ENCODE assay signal across 14 mouse cellular contexts in the genomic region with DNA sequence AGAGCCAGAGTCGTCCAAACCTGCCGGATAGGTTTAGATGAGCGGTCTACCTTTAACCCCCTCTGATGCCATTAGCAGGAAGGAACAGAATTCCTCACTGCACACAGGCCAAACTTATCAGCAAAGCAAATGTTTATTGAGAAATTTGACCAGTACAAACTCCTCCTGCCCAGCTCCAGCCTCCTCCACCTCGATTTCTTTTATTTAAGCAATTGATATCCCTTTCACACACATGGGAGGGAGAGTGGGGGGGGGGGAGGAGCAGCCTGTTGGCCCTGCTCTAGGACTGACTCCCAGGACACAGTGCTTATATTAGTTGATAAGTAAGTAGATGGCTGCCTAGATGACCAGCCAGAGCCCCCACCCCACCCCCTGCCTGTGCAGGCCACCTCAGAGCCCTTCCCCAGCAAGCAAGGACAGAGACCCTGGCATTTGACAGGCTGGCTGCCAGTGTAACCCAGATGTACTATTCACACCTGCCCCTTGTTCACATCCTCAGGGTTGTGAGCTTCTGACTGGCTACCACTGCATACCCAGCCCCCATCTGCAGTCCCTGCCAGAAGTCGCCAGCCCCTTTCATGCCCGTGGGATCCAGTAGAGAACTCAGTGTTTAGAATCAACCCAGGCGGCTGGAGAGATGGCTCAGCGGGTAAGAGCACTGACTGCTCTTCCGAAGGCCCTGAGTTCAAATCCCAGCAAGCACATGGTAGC.
DNase-seq lines count a peak whose midpoint lies in the region; ATAC-seq and TF ChIP-seq lines count a peak whose summit lies in the region.
"Had no signal": no experiment of that assay in that cellular context is flagged by ENCODE, and none has a peak within 500 bp of the region (broad histone marks: within the 10 kb centered on the region; RNA-seq: fewer than 3 reads in every experiment).

No protein-coding gene starts in this region.

- TF ChIP-seq CTCF in stomach, postnatal 0 days (IDR thresholded peaks at IDR 0.05; ENCODE audit: low read depth) = no peak

- H3K9ac ChIP-seq in kidney, embryonic 14.5 days (ENCODE audit: low read depth, low read length) = no peak overlapping the region
- no peak overlapping the region for H3K9ac ChIP-seq in neural tube, embryonic 12.5 days
- no peak overlapping the region for H3K9ac ChIP-seq in intestine, embryonic 15.5 days
- peak overlapping the region; percentile 38 for H3K9ac ChIP-seq in stomach, postnatal 0 days (ENCODE audit: low read length)

- 33% methylated on average over 9 of the region's 9 CpGs for WGBS in kidney, embryonic 14.5 days
- WGBS in neural tube, embryonic 12.5 days = 58% methylated on average over 9 of the region's 9 CpGs
- 39% methylated on average over 9 of the region's 9 CpGs for WGBS in intestine, embryonic 15.5 days
- 41% methylated on average over 9 of the region's 9 CpGs for whole genome bisulfite sequencing in stomach, postnatal 0 days

- no peak for DNase-seq in kidney, adult 18-20 months
- no peak for DNase-seq in neural tube, embryonic 10.5 days (ENCODE audit: extremely low spot score, low spot score)
- peak; percentile 88 for DNase-seq in stomach, postnatal 0 days (ENCODE audit: low spot score)
- DNase-seq in embryo, embryonic 10.5 days (ENCODE audit: low spot score) = no peak
- DNase-seq: cerebellum, adult 9-10 months; kidney, adult 8-10 months; layer of hippocampus, postnatal 36 days; spleen, adult 18-20 months; thymus, postnatal 14 days had no signal

- peak overlapping the region; percentile 63; the same call in 1 of the 2 replicates for H3K27ac ChIP-seq in kidney, embryonic 14.5 days (ENCODE audit: low read depth, low read length)
- H3K27ac ChIP-seq in neural tube, embryonic 12.5 days = no peak overlapping the region
- H3K27ac ChIP-seq in intestine, embryonic 15.5 days = peak overlapping the region; percentile 66
- peak overlapping the region; percentile 85 for H3K27ac ChIP-seq in stomach, postnatal 0 days (replicated peaks)

- TF ChIP-seq EP300 in stomach, postnatal 0 days (optimal IDR thresholded peaks at IDR 0.05) = no peak

- H3K4me1 ChIP-seq in kidney, embryonic 14.5 days (ENCODE audit: control insufficient read depth, insufficient read depth, low read length) = peaks cover 76% of the 10 kb centered on the region
- H3K4me1 ChIP-seq in neural tube, embryonic 12.5 days = peaks cover 62% of the 10 kb centered on the region
- H3K4me1 ChIP-seq in intestine, embryonic 15.5 days (replicated peaks) = peaks cover 78% of the 10 kb centered on the region
- peaks cover 32% of the 10 kb centered on the region for H3K4me1 ChIP-seq in stomach, postnatal 0 days (replicated peaks; ENCODE audit: control insufficient read depth, insufficient read depth)

- H3K9me3 ChIP-seq in kidney, embryonic 14.5 days (ENCODE audit: control insufficient read depth, low read length) = no peaks in the 10 kb centered on the region
- H3K9me3 ChIP-seq in neural tube, embryonic 12.5 days = no peaks in the 10 kb centered on the region
- H3K9me3 ChIP-seq in intestine, embryonic 15.5 days = no peaks in the 10 kb centered on the region
- no peaks in the 10 kb centered on the region for H3K9me3 ChIP-seq in stomach, postnatal 0 days (ENCODE audit: control insufficient read depth, low read length)

- no peaks in the 10 kb centered on the region for H3K27me3 ChIP-seq in kidney, embryonic 14.5 days (ENCODE audit: control insufficient read depth, insufficient read depth, low read length)
- no peaks in the 10 kb centered on the region for H3K27me3 ChIP-seq in neural tube, embryonic 12.5 days (replicated peaks)
- H3K27me3 ChIP-seq in intestine, embryonic 15.5 days (replicated peaks) = no peaks in the 10 kb centered on the region
- H3K27me3 ChIP-seq in stomach, postnatal 0 days (ENCODE audit: control insufficient read depth, insufficient read depth, low read length) = no peaks in the 10 kb centered on the region

- H3K36me3 ChIP-seq in kidney, embryonic 14.5 days (ENCODE audit: control insufficient read depth, insufficient read depth, low read length) = no peaks in the 10 kb centered on the region
- H3K36me3 ChIP-seq in neural tube, embryonic 12.5 days = no peaks in the 10 kb centered on the region
- no peaks in the 10 kb centered on the region for H3K36me3 ChIP-seq in intestine, embryonic 15.5 days
- H3K36me3 ChIP-seq in stomach, postnatal 0 days (ENCODE audit: control insufficient read depth, insufficient read depth, low read length) = no peaks in the 10 kb centered on the region

- no peak overlapping the region for H3K4me2 ChIP-seq in kidney, embryonic 14.5 days (replicated peaks; ENCODE audit: low read depth, low read length)
- H3K4me2 ChIP-seq in neural tube, embryonic 12.5 days (replicated peaks) = no peak overlapping the region
- no peak overlapping the region for H3K4me2 ChIP-seq in intestine, embryonic 15.5 days (replicated peaks)
- H3K4me2 ChIP-seq in stomach, postnatal 0 days (replicated peaks; ENCODE audit: low read depth) = no peak overlapping the region

- H3K4me3 ChIP-seq in kidney, embryonic 14.5 days (ENCODE audit: low read length) = no peak overlapping the region
- H3K4me3 ChIP-seq in neural tube, embryonic 12.5 days = no peak overlapping the region
- H3K4me3 ChIP-seq in intestine, embryonic 15.5 days (replicated peaks) = no peak overlapping the region
- no peak overlapping the region for H3K4me3 ChIP-seq in stomach, postnatal 0 days (ENCODE audit: low read depth, low read length)
- H3K4me3 ChIP-seq: erythroblast, embryonic 14.5 days had no signal

- ATAC-seq in kidney, embryonic 14.5 days (ENCODE audit: low FRiP score, low TSS enrichment) = peak; percentile 70
- ATAC-seq in neural tube, embryonic 12.5 days (ENCODE audit: low FRiP score, low read depth) = 0 out of 2 replicates have a peak, but pooled peaks have one; percentile 18
- ATAC-seq in intestine, embryonic 15.5 days = peak; percentile 55
- ATAC-seq in stomach, postnatal 0 days (ENCODE audit: low FRiP score, low TSS enrichment) = peak; percentile 86
- ATAC-seq: midbrain, embryonic 16.5 days had no signal

Comparison
In these comparisons a context has a peak if more than half of its experiments do, and no peak if none do; other contexts are left out.
1. ATAC-seq: peak in every context shown above with its lines; median percentile 86 in stomach, postnatal 0 days; 70 in kidney, embryonic 14.5 days; 55 in intestine, embryonic 15.5 days; 18 in neural tube, embryonic 12.5 days.